In the genomic region with DNA sequence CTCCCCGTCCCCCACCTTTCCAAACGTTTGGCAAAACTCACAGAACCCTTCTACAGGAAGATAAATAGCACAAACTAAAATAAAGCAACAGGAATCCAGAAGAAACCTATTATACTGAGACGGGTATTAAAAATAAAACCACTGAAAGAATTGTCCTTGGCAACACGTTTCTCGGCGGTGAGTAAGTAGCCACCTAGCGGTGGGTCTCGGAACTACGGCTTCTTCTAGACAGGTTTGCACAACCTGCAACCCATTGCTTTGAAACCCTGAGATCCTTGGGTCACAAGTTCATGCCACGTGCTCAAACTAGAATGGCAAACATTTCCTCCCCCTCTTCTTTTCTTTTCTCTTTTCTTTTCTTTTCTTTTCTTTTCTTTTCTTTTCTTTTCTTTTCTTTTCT, we compare ENCODE assay signal across 9 mouse cellular contexts. TPM values are rescaled to one million over a fixed set of nuclear protein-coding genes. Genes with fewer than 3 reads are reported as not detected.
DNase-seq lines count a peak whose midpoint lies in the region; ATAC-seq and TF ChIP-seq lines count a peak whose summit lies in the region.
"Had no signal": no experiment of that assay in that cellular context is flagged by ENCODE, and none has a peak within 500 bp of the region (broad histone marks: within the 10 kb centered on the region; RNA-seq: fewer than 3 reads in every experiment).

No protein-coding gene starts in this region.

- no peak for ATAC-seq in heart, embryonic 11.5 days (replicated peaks; ENCODE audit: insufficient number of reproducible peaks, low FRiP score, low TSS enrichment)
- peak; percentile 93 for ATAC-seq in megakaryocyte progenitor cell, adult 5-6 weeks (replicated peaks; ENCODE audit: poor library complexity)

- TF ChIP-seq EP300 in ES-Bruce4 (IDR thresholded peaks at IDR 0.05; ENCODE audit: insufficient read depth, low read depth, low read length): no peak

- H3K9ac ChIP-seq in heart, embryonic 11.5 days (ENCODE audit: low read depth, low read length): no peak overlapping the region
- no peak overlapping the region for H3K9ac ChIP-seq in ES-Bruce4 (ENCODE audit: low read depth, poor library complexity, severe bottlenecking)
- H3K9ac ChIP-seq: embryonic facial prominence, embryonic 13.5 days had no signal

- WGBS in heart, embryonic 11.5 days (ENCODE audit: insufficient replicate concordance): 35% methylated on average over 10 of the region's 10 CpGs

- no peak overlapping the region for H3K27ac ChIP-seq in heart, embryonic 11.5 days (ENCODE audit: low read depth, low read length)
- H3K27ac ChIP-seq in ES-Bruce4 (ENCODE audit: insufficient read depth, low read length): no peak overlapping the region
- H3K27ac ChIP-seq: embryonic facial prominence, embryonic 13.5 days had no signal

- TF ChIP-seq POLR2A in ES-Bruce4 (IDR thresholded peaks at IDR 0.05; ENCODE audit: insufficient read depth, low read length): no peak
- TF ChIP-seq POLR2A in brain, embryonic 14.5 days (IDR thresholded peaks at IDR 0.05; ENCODE audit: borderline replicate concordance, extremely low read depth, insufficient read depth, insufficient read length, poor library complexity, severe bottlenecking): no peak

- no peaks in the 10 kb centered on the region for H3K27me3 ChIP-seq in heart, embryonic 11.5 days (ENCODE audit: control insufficient read depth, insufficient read depth, low read length)
- H3K27me3 ChIP-seq in ES-Bruce4 (ENCODE audit: control insufficient read depth, insufficient read depth, low read length, poor library complexity, severe bottlenecking): no peaks in the 10 kb centered on the region
- H3K27me3 ChIP-seq: embryonic facial prominence, embryonic 13.5 days had no signal

- no peak overlapping the region for H3K4me2 ChIP-seq in heart, embryonic 11.5 days
- H3K4me2 ChIP-seq: embryonic facial prominence, embryonic 13.5 days had no signal

- H3K9me3 ChIP-seq in heart, embryonic 11.5 days (replicated peaks; ENCODE audit: control insufficient read depth, low read length): no peaks in the 10 kb centered on the region
- H3K9me3 ChIP-seq in ES-Bruce4 (replicated peaks; ENCODE audit: control insufficient read depth, insufficient read depth, low read length, poor library complexity, severe bottlenecking): no peaks in the 10 kb centered on the region
- H3K9me3 ChIP-seq: embryonic facial prominence, embryonic 13.5 days had no signal

- DNase-seq in heart, adult 8-10 months (ENCODE audit: low spot score): peak; percentile 31
- DNase-seq in brain, embryonic 14.5 days (ENCODE audit: low read depth): peak; percentile 70
- DNase-seq in frontal cortex, postnatal 14 days (ENCODE audit: low spot score in 2 of 2): peak; percentile 47 to 71
- peak; percentile 62 for DNase-seq in layer of hippocampus, adult 9-11 months
- DNase-seq in testis, postnatal 10 days (ENCODE audit: low spot score): peak; percentile 87

- H3K36me3 ChIP-seq in heart, embryonic 11.5 days (ENCODE audit: control insufficient read depth, insufficient read depth, low read length): peaks cover 23% of the 10 kb centered on the region
- H3K36me3 ChIP-seq in ES-Bruce4 (ENCODE audit: control insufficient read depth, insufficient read depth, low read length, poor library complexity, severe bottlenecking): peaks cover 14% of the 10 kb centered on the region

- no peak overlapping the region for H3K4me3 ChIP-seq in heart, embryonic 11.5 days (ENCODE audit: low read depth, low read length)
- no peak overlapping the region for H3K4me3 ChIP-seq in ES-Bruce4 (ENCODE audit: low read depth, low read length)
- H3K4me3 ChIP-seq: embryonic facial prominence, embryonic 13.5 days had no signal

- TF ChIP-seq CTCF in ES-Bruce4 (IDR thresholded peaks at IDR 0.05; ENCODE audit: low read depth, low read length): peak; percentile 67
- peak; percentile 84 for TF ChIP-seq CTCF in brain, embryonic 14.5 days (IDR thresholded peaks at IDR 0.05; ENCODE audit: borderline replicate concordance, extremely low read depth, insufficient read depth, insufficient read length)

- no peaks in the 10 kb centered on the region for H3K4me1 ChIP-seq in heart, embryonic 11.5 days (ENCODE audit: control insufficient read depth, insufficient read depth, low read length)
- no peaks in the 10 kb centered on the region for H3K4me1 ChIP-seq in ES-Bruce4 (ENCODE audit: control insufficient read depth, insufficient read depth, low read length)
- H3K4me1 ChIP-seq: embryonic facial prominence, embryonic 13.5 days had no signal

RNA-seq across cellular contexts. Expression of gene Zfp64, which starts 25.7 kb away (rescaled TPM):
- 1 to 10 TPM; 6.4 to 8.6 (median 7.9) TPM for total RNA-seq in heart, adult 8-10 months (2022)
- 19.2 and 23.2 TPM in 2 replicates for polyA plus RNA-seq in heart, embryonic 11.5 days (2014; fragmentation: Nextera tagmentation; extraction: Ambion mirVana)
- 35.9 and 37.7 TPM in 2 replicates for polyA plus RNA-seq in ES-Bruce4 (2011; ENCODE audit: insufficient read depth, insufficient read length, low read depth, missing spikeins)
- 34.7 and 37.9 TPM in 2 replicates for polyA plus RNA-seq in brain, embryonic 14.5 days (2012; rRNA removed)
- total RNA-seq in megakaryocyte progenitor cell, adult 5-6 weeks (2015): 14.7 and 19.0 TPM in 2 replicates
- total RNA-seq in megakaryocyte progenitor cell, adult 5-6 weeks (2017): 32.4 and 33.5 TPM in 2 replicates

Comparison
In these comparisons a context has a peak if more than half of its experiments do, and no peak if none do; other contexts are left out.
1. DNase-seq: peak in every context shown above with its lines; median percentile 87 in testis, postnatal 10 days; 70 in brain, embryonic 14.5 days; 62 in layer of hippocampus, adult 9-11 months; 59 in frontal cortex, postnatal 14 days; 31 in heart, adult 8-10 months.